Mouse (Mus musculus): ENCODE results near the gene Shisal2b.
"Not testable (repeated sequence)": the region's sequence is repeated elsewhere in the genome, so short reads cannot be mapped to it uniquely, and the experiment has no call there.

The Shisal2b gene

DNA sequence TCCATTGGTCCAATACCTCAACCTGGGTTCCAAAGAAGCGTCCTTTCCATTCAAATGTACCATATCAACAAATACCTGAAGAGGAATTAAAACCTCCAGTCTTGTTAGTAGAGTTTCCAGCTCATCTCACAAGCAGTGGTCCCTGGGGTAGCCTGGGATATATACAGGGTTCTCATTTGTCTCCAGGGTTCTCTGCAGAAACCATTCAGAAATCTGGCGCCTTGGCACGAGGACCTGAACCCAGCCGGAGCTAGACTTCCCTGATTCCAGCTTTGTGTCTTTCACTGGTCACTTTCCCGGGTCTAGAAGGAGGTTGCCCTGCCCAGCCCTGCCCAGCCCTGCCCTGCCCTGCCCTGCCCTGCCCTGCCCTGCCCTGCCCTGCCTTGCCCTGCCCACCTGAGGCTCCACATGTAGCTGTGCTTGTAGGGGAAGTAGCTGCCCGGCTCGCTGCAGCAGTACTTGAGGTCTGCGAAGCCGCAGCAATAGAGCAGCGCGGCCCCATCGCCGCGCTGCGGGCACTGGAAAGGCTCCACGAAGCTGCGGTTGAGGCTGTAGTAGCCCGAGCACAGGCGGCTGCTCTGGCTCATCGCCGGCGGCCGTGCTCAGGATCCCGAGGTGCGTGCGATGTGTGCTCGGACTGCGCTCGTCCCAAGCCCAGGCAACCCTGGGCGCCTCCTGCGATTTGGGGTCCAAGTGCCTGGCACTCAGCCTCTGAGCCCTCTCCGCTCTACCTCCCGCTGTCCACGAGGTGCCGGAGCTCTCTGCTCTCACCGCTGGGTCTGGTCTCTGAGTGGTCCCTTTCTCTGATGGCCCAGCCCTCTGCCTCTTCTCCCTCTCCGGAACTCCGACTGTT lies at the start of gene Shisal2b:
Shisal2b (minus strand) TSS at position 767 of the 853 bp plus-strand sequence.
- no peak for DNase-seq (ENCODE audit: low spot score)

DNA sequence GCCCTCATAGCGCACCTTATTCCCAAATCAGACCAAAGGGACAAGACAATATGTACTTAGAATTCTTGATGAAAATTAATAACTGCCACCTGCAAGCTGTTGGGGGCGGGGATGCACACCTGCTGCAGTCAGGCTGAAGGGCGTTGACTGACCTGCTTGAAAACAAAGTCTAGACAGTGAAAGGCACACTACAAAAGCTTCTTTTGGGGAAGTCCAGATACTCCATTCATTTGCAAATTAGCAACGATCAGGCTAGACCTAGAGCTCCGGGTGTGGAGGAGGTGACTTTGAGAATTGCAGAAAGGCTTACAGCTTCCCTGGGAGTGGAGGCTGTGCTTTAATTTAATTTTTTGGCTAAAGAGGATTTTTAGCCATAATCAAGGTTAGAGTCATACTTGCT lies 47.9 kb upstream of the Shisal2b start:
- DNase-seq (ENCODE audit: low spot score) = not testable (repeated sequence)

DNA sequence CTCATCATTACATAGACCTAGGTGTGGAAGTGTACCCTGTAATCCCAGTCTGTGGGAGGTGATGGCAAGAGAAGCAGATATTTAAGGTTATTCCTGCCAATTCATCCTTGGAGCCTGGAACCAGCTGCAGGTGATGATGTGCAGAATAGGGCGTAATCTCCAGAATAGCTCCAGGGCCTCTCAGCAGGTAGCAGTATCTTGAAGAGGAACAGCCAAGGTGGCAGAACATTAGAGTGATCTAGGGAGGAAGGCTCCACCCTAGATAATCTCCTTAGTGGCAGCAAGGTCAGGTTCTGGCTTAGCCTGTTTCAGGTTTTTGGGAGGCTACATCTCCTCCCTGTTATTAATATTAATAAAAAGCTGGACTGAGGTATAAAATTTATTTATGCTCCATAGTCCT lies 47.3 kb upstream of the Shisal2b start:
- DNase-seq (ENCODE audit: low spot score) = not testable (repeated sequence)

DNA sequence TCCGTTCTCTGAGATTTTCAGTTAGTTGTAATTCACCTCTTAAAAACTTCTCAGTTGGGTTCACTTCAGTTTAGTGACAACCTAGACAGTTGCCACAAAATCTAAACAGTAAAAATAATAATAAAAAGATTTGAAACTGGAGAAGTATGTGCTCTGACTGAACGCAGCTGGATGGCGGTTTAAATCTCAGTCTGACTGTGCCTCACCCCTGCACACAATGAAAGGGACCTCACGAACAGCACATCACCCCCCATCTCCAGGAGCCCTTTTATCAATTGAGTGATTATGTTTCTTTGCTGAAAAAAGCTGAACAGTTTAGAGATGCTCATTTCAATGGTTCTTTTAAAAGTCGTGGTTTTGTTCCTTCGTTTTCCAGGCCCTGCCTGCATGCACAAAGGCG lies 45.0 kb upstream of the Shisal2b start:
- no peak for DNase-seq (ENCODE audit: low spot score)

DNA sequence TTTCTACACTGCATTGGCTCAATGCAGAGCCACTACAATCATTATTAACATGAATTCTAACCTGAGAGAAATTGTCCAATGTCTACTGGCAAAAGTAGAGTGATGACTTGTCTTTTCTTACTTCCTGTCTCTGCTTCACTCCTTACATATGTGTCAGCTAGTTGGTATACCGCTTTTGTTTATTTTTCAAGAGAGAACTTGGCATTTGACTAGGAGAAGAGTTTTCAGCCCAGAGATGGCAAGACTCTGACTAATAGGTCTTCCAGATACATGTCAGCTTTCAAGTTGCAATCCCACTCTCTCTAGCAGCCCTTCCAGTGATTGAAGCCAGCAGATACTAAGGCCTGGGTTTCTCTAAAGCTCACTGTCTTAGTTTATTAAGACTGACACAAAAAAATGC lies 31.1 kb upstream of the Shisal2b start:
- no peak for DNase-seq (ENCODE audit: low spot score)

DNA sequence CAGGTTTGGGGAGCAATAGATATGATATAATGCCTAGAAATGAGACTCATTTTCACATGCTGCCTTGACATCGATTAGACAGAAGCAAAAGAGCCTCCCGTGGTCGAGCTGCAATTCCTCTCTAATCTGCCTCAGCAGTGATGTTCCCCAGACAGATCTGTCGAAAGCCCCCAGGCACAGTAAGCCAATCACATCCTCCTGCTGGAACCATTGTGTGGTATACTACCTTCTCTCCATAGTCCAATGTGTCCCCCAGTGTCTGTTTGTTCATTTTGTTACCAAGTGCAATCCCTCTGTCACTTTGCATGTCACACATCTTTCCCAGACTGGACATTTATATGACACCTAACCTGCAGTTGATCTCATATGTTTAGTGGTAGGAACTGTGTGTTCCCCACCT lies 28.6 kb upstream of the Shisal2b start:
- DNase-seq (ENCODE audit: low spot score) = no peak

DNA sequence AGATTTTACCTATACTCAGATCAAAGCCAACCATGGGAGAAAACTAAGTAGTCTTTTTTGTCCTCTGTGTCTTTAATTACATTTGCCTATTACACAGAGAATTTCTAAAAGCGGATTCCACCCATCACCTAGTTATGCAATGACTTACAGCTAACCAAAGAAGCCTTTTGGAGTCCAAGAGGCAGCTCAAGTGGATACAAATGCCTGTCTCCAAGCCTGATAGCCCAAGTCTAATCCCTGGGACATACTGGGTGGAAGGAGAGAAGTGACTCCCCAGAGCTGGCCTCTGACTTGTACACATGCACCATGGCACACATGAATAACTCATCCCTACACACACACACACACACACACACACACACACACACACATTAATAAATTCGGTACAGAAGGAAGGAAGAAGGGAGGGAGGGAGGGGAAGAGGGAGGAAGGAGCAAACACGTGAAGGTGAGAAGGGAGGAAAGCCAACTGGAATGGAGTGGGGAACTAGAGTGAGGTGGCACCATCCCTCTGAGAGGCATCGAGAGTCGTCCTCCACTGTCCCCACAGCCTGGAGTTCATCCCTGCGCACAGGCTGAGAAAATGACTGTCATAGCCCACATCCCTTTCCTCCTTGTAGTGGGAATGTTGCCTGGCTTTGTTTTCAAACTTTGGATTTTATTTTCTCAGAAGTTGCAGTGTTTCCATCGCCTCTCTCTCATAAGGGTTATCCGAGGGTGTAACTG lies 22.8 kb upstream of the Shisal2b start:
- DNase-seq (ENCODE audit: low spot score) = no peak

DNA sequence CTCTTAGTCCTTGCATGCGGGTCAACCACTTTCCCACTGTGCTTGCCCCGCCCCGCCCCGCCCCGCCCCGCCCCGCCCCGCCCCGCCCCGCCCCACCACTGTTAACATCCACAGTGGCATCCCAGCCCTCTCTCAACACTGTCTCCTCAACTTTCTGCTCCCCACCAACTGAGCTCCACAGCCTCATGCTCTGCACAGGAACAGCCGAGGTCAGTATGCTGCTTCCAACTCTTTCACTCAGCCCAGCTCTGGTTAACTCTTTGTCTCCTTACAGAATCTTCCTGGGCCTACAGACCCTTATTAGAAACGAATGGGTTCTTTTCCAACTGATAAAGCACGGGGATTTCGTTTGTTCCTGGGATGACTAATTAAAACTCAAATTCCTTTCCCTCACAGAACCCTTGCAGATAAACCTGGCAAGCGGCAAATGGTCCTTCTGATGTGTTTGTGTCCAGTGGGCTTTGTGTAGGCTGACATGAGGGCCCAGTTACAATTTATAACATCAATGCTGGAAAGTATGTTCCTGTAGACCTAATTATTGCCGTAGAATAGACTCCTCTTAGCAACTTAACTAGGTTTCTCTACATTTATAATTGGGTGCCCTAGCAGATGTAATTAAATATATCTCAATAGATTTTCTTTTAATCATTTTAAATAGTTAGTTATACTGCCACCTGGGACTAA lies 20.0 kb upstream of the Shisal2b start:
- DNase-seq (ENCODE audit: low spot score) = no peak

DNA sequence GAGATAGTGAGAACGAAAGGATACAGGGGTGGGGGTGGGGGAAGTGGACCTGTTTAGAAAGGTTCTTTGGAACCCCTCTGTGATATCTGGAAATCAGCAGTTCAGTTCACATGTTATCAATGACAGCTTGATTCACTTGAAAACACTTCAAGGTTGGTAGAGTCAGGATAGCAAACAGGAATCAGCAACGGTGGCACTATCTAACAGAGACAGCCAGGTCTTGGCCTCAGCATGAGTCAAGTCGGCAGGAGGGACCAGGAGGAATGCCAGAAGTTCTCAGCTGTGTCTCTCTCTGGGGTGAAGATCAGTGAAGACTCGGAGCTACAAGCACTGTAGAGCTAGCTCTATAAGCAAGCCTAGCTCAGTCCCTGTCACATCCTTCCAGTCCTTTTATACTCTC lies 14.8 kb upstream of the Shisal2b start:
- DNase-seq (ENCODE audit: low spot score) = no peak

DNA sequence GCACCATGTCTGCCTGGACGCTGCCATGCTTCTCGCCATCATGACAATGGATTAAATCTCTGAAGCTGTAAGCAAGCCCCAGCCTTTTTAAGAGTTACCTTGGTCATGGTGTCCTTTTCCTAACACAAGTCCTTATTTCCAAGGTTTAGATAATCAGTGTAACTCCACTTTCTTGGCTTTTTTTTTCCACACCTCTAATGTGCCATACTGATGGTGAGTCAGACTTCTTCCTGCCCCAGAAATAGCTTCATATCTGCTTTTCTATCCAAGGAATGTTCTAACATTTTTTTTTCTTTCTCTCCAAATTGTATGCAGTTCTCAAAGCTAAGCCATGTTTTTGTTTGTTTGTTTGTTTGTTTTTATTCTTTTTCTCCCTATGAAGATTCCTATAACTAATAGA lies 6.2 kb upstream of the Shisal2b start:
- no peak for DNase-seq (ENCODE audit: low spot score)

DNA sequence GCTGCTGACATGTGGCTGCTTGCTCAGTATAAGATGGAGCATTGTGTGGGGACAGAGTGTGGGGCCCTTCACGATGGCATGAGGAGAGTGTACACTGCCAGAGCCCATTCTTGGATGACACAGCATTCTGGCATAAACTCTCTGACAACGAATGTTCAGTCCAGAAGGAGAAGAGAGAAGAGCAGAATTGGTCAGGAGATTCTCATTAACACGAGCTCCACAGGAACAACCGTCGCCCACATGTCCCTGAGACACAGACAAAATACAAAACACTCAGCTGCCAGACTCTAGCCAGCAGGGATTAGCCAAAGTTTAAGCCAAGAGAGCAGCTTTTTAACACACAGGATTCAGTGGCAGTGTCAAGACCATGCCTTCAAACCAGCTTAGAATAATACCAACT lies 3.0 kb upstream of the Shisal2b start:
- DNase-seq (ENCODE audit: low spot score) = no peak

DNA sequence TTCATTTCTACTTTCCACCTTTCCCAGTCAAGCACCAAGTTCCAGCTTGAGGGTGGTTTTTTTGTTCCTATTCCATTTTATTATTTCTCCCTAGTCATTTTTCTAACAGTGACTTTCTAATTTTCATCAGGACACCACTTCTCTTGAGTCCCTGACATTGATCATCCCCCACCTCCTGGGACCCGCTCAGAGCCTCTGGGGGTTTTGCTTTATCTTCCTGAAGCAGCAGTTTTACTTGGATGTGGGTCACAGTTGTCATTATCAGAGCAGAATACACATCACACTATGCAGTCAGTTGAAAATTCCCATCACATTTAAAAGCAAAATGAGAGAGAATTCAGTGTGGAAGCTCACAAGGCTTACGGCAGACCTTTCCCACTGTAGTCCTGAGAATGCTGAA lies 10.0 kb downstream of the Shisal2b start:
- DNase-seq (ENCODE audit: low spot score) = no peak

DNA sequence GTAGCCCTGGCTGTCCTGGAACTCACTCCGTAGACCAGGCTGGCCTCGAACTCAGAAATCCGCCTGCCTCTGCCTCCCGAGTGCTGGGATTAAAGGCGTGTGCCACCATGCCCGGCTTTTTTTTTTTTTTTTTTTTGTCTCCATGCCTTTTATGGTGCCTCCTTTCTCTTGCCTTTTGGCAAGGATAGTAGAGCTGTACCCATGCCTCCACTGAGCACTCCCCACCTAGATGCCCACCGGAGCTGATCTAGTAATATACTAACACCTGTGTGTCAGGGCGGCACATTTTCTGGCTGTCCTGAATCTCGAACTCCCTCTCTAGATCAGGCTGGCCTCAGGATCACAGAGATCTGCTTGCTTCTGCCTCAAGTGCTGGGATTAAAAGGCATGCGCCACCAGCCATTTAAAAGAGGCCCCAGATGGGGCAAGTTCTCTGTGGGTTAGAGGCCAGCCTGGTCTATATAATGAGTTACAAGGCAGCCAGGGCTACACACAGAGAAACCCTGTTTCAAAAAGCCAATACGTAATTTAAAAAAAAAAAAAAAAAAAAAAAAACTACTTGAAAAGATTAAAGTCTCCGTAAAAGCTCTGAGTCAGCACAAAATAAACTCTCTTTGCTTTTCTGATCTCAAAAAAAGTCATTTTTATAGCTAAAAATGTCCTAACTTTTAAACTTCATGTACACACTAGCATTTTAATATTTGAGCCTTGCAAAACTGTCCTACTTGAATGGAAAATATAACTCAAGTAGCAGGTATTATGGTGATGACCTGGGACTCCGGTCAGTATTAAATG lies 20.2 kb downstream of the Shisal2b start:
- DNase-seq (ENCODE audit: low spot score) = no peak

DNA sequence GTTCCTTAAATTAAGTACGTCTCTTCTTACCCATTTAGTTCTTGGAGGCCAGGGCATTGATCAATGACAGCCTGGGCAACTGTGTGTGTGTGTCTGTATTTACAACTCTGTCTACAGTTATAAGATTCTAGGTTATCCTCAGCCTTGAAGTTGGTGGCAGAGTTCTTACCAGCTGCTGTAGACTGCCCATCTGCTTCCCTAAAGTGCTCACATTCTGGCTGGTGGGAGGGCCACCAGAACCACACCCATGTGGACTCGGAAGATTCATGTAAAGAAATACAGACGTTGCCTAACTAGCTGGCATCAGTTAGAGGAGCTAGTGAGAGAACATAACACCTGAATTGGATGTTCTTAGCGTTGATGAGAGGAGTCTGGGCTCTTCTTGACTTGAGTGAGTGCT lies 21.8 kb downstream of the Shisal2b start:
- DNase-seq (ENCODE audit: low spot score) = no peak

DNA sequence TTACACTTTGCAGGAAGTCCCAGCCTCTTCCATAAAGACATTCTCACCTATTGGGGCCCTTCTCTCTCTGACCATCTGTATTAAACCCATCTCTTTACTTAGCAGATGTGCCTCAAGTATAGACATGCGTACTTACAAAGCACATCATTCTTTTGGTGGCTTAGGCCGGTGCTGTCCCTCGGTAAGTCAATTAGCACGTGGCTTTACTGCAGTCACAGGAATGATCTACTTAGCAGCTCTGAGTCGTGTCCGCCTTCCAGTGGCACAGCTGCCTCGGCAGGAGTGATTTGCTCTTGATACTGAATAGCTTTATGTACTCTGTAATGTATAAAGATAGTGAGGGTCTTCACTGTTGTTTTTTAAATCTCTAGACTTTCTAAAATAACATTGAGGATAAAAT lies 26.1 kb downstream of the Shisal2b start:
- no peak for DNase-seq (ENCODE audit: low spot score)

DNA sequence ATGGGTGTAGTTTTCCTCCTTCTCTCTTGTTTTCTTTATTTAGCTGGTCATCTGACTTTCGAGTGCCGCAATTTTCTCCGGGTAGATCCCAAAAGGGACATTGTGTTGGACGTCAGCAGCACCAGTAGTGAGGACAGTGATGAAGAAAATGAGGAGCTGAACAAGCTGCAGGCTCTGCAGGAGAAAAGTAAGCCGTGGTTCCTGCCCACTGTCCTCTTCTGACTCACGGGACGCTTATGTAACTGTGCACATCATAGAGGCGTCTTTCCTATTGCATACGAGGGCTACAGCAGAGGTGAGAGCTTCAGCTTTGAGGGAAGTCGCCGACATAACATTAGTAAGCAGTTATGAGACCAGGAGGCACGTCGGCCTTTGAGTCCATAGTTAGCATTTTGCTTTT lies 30.9 kb downstream of the Shisal2b start:
- no peak for DNase-seq (ENCODE audit: low spot score)

DNA sequence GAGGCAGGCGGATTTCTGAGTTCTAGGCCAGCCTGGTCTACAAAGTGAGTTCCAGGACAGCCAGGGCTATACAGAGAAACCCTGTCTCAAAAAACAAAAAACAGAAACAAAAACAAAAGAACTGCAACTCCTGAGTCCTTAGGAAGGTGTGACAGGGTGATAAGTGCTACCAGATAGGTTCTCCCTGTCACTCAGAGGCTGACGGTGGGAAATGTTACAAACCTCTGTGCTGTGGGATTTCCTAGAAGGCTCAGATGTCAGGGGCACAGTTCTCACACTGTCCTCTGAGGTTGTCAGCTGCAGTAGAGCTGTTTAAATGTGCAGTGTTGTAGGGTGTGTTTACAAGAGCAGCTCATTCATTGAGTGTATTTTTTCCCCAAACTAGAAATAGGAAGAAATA lies 38.2 kb downstream of the Shisal2b start:
- no peak for DNase-seq (ENCODE audit: low spot score)

DNA sequence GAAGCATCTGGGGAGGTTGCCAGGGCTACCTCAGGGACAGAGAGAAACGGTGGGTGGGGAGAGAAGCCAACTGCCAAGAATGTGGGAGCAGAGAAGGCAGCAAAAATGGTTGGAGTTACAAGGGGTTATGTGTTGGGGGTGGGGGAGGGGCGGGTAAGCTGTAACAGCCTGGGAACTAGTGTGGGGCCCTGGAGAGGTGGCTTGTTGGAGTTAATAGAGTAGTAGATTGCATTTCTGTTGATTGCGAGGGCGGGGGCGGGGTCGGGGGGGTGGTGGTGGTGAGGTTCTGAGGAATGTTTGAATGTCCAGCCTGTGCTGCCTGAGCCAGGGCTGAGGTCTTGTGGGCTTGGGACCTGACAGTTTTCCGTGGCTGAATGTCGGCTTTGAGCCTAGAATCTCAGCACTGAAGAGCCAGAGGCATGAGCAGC lies 41.3 kb downstream of the Shisal2b start:
- DNase-seq (ENCODE audit: low spot score) = no peak

DNA sequence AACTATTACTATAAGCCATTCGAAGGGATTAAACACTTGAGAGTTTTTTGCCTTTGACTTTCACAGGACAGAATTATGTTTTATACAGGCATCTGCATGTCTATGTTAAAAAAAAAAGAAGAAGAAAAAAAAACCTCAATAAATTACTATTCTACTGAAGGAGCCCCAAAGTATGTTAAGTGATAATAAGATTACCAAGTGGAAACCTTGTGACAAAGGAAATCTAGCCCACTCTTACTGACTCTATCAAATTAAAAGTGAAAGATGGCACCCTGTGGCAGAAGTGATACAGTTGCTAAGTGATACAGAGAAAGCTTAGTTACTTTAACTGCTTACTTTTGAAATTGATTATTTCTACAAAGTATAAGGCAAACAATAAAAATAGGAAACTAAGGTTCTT lies 41.8 kb downstream of the Shisal2b start:
- no peak for DNase-seq (ENCODE audit: low spot score)

DNA sequence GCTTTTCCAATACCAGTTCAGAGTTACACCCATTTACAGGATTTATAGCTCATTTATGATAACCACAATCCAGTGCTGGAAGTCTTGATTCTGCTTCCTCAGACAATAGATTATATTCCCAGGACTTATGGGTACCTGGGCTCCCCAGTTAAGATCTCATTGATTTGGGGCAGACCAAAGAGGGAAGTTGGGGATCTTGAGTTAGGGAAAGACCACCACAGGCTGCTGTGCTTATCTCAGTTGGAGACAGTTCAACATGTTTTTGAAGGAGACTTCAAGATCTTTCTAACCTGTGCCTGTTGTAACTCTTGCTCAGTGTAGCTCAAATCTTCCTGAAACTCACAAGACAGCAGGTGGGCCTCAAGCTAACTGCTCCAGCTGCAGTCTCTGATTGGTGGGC lies 42.5 kb downstream of the Shisal2b start:
- DNase-seq (ENCODE audit: low spot score) = no peak

DNA sequence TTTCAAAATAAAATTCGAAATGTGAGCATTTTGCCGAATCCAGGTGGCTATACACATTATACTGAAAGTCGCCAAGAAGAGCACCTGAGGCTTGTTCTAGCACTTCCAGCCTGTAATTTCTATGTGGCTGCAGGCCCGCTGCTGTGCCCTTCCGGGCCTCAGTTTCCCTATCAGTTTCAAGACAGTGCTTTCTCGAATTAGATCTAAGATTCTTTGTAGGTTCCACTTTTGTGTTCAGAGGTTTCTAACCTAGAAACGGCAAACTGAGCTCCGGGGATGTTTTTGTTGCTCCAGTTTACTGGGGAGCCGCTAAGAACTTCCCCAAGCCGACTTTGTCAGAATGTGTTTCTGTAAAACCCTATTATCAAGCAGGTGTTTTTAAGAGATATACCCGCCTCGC lies 46.0 kb downstream of the Shisal2b start:
- no peak for DNase-seq (ENCODE audit: low spot score)

Data from MN1 (cell line).